ENCODE assay signal across 26 mouse cellular contexts in the genomic region with DNA sequence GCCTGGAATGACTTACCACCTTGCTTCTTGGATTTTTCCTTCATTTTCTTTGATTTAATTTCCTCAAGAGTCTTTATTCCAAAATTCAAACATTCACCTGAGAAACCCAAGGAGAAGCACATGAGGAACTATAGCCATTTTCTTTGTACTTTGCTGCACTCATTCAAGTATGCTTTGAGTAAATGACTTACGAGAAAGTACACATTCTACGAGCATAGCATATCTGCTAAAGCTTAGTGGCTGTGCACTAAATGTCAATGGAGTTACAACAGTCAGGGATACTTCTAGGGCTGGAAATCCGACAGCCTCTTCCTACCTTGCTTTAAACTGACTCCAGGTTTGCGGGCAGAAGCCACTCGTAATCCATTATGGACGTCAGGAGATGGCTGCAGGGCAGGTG. TPM values are rescaled to one million over a fixed set of nuclear protein-coding genes. Genes with fewer than 3 reads are reported as not detected.
A peak's percentile ranks its signal among the peaks of the same experiment; 100 is the strongest.
DNase-seq lines count a peak whose midpoint lies in the region; ATAC-seq lines count a peak whose summit lies in the region.
"Had no signal": no experiment of that assay in that cellular context is flagged by ENCODE, and none has a peak within 500 bp of the region (broad histone marks: within the 10 kb centered on the region; RNA-seq: fewer than 3 reads in every experiment).

No protein-coding gene starts in this region.

- DNase-seq in heart, adult 11 months, result peak; percentile 16
- no peak for DNase-seq in heart, postnatal 10 days
- DNase-seq in lung, postnatal 4 days, result no peak
- peak; percentile 77 for DNase-seq in midbrain, embryonic 11.5 days (ENCODE audit: low spot score, missing footprints)
- DNase-seq in midbrain, embryonic 14.5 days, result no peak
- DNase-seq: adrenal gland, adult 8-10 months; adrenal gland, postnatal 14 days; adrenal gland, postnatal 36 days; B cell, adult 2 months; cerebellum, adult 11-12 months; cerebellum, adult 2 months; cerebellum, adult 9-10 months; cerebellum, postnatal 10 days; cerebellum, postnatal 25 days had no signal

- 63% methylated on average over 6 of the region's 6 CpGs for WGBS in lung, embryonic 16.5 days
- WGBS in midbrain, embryonic 11.5 days, result 94% methylated on average over 6 of the region's 6 CpGs
- WGBS in midbrain, embryonic 14.5 days, result 92% methylated on average over 6 of the region's 6 CpGs

- intact Hi-C loops in heart, postnatal 10 days (cut with DNase I), result no loop called here

- peaks cover 2% of the 10 kb centered on the region; the same call in 1 of the 2 replicates for H3K4me1 ChIP-seq in lung, embryonic 16.5 days (replicated peaks; ENCODE audit: control insufficient read depth, insufficient read depth, low read length)
- no peaks in the 10 kb centered on the region for H3K4me1 ChIP-seq in midbrain, embryonic 11.5 days (ENCODE audit: control insufficient read depth, insufficient read depth, low read length)
- H3K4me1 ChIP-seq in midbrain, embryonic 14.5 days (ENCODE audit: control insufficient read depth, insufficient read depth, low read length), result no peaks in the 10 kb centered on the region
- H3K4me1 ChIP-seq: embryonic facial prominence, embryonic 10.5 days; embryonic facial prominence, embryonic 12.5 days; forebrain, embryonic 13.5 days; forebrain, embryonic 15.5 days had no signal

- no peak overlapping the region for H3K4me2 ChIP-seq in lung, embryonic 16.5 days (ENCODE audit: low read depth, low read length)
- H3K4me2 ChIP-seq in midbrain, embryonic 11.5 days, result no peak overlapping the region
- H3K4me2 ChIP-seq in midbrain, embryonic 14.5 days (ENCODE audit: low read length), result no peak overlapping the region
- H3K4me2 ChIP-seq: embryonic facial prominence, embryonic 12.5 days; forebrain, embryonic 13.5 days; forebrain, embryonic 15.5 days had no signal

- H3K9ac ChIP-seq in lung, embryonic 16.5 days (ENCODE audit: low read length), result no peak overlapping the region
- no peak overlapping the region for H3K9ac ChIP-seq in midbrain, embryonic 11.5 days (ENCODE audit: low read length)
- H3K9ac ChIP-seq in midbrain, embryonic 14.5 days (replicated peaks; ENCODE audit: low read length), result no peak overlapping the region
- H3K9ac ChIP-seq: embryonic facial prominence, embryonic 12.5 days; forebrain, embryonic 13.5 days; forebrain, embryonic 15.5 days had no signal

- no peaks in the 10 kb centered on the region for H3K27me3 ChIP-seq in lung, embryonic 16.5 days (ENCODE audit: control insufficient read depth, insufficient read depth, low read depth, low read length)
- no peaks in the 10 kb centered on the region for H3K27me3 ChIP-seq in midbrain, embryonic 11.5 days (ENCODE audit: control insufficient read depth, insufficient read depth, low read length)
- no peaks in the 10 kb centered on the region for H3K27me3 ChIP-seq in midbrain, embryonic 14.5 days (ENCODE audit: control insufficient read depth, insufficient read depth, low read length)
- H3K27me3 ChIP-seq: CH12.LX; embryonic facial prominence, embryonic 12.5 days; forebrain, embryonic 13.5 days; forebrain, embryonic 15.5 days; Patski had no signal

- no peaks in the 10 kb centered on the region for H3K9me3 ChIP-seq in lung, embryonic 16.5 days (ENCODE audit: control insufficient read depth, low read length)
- no peaks in the 10 kb centered on the region for H3K9me3 ChIP-seq in midbrain, embryonic 11.5 days (ENCODE audit: control insufficient read depth, low read length)
- H3K9me3 ChIP-seq in midbrain, embryonic 14.5 days (ENCODE audit: control insufficient read depth, low read length), result no peaks in the 10 kb centered on the region
- H3K9me3 ChIP-seq: embryonic facial prominence, embryonic 10.5 days; embryonic facial prominence, embryonic 12.5 days; forebrain, embryonic 13.5 days; forebrain, embryonic 15.5 days; G1E had no signal

- peaks cover 62% of the 10 kb centered on the region for H3K36me3 ChIP-seq in lung, embryonic 16.5 days (ENCODE audit: control insufficient read depth, insufficient read depth, low read length)
- H3K36me3 ChIP-seq in midbrain, embryonic 11.5 days (ENCODE audit: control insufficient read depth, insufficient read depth, low read length), result peaks cover 27% of the 10 kb centered on the region
- H3K36me3 ChIP-seq in midbrain, embryonic 14.5 days (ENCODE audit: control insufficient read depth, insufficient read depth, low read length), result peaks cover 94% of the 10 kb centered on the region

- H3K27ac ChIP-seq in lung, embryonic 16.5 days (ENCODE audit: low read length), result 0 out of 2 replicates have a peak overlapping the region, but pooled peaks have one; percentile 36
- no peak overlapping the region for H3K27ac ChIP-seq in midbrain, embryonic 11.5 days (ENCODE audit: low read depth, low read length)
- no peak overlapping the region for H3K27ac ChIP-seq in midbrain, embryonic 14.5 days (replicated peaks; ENCODE audit: low read depth, low read length)
- H3K27ac ChIP-seq: embryonic facial prominence, embryonic 10.5 days; embryonic facial prominence, embryonic 12.5 days; forebrain, embryonic 13.5 days; forebrain, embryonic 15.5 days had no signal

- ATAC-seq in lung, embryonic 16.5 days (ENCODE audit: low read depth), result peak; percentile 36; the same call in 1 of the 2 replicates
- ATAC-seq in midbrain, embryonic 11.5 days (ENCODE audit: low FRiP score), result no peak
- no peak for ATAC-seq in midbrain, embryonic 14.5 days (ENCODE audit: low FRiP score, low TSS enrichment)
- ATAC-seq: activated CD4-positive, CD25-positive, alpha-beta regulatory T cell, adult 4 months; CD4-positive, CD25-positive, alpha-beta regulatory T cell, adult 4 months; forebrain, embryonic 13.5 days; forebrain, embryonic 15.5 days; Patski had no signal

- no peak overlapping the region for H3K4me3 ChIP-seq in lung, embryonic 16.5 days (ENCODE audit: low read length)
- no peak overlapping the region for H3K4me3 ChIP-seq in midbrain, embryonic 11.5 days (ENCODE audit: low read depth, low read length)
- no peak overlapping the region for H3K4me3 ChIP-seq in midbrain, embryonic 14.5 days (replicated peaks; ENCODE audit: low read depth, low read length)
- H3K4me3 ChIP-seq: embryonic facial prominence, embryonic 10.5 days; embryonic facial prominence, embryonic 12.5 days; forebrain, embryonic 13.5 days; forebrain, embryonic 15.5 days had no signal

RNA-seq across cellular contexts. Expression of a gene that starts 22.2 kb away (rescaled TPM):
- total RNA-seq in heart, postnatal 10 days (2021), result 10 to 100 TPM; 11.0 to 11.5 TPM
- polyA plus RNA-seq in lung, embryonic 16.5 days (2015; fragmentation: Nextera tagmentation; extraction: Ambion mirVana), result not detected in 2 replicates
- not detected in 2 replicates for polyA plus RNA-seq in midbrain, embryonic 11.5 days (2014; fragmentation: Nextera tagmentation; extraction: Ambion mirVana)
- polyA plus RNA-seq in midbrain, embryonic 14.5 days (2014; fragmentation: Nextera tagmentation; extraction: Ambion mirVana), result 0.61 TPM in 1 of 2 replicates, not detected in the other
- polyA plus RNA-seq: activated CD4-positive, CD25-positive, alpha-beta regulatory T cell, adult 4 months; CD4-positive, CD25-positive, alpha-beta regulatory T cell, adult 4 months; embryonic facial prominence, embryonic 10.5 days; embryonic facial prominence, embryonic 12.5 days; embryonic facial prominence, embryonic 14.5 days; forebrain, embryonic 11.5 days; forebrain, embryonic 13.5 days; forebrain, embryonic 15.5 days; G1E had no signal

RNA-seq across cellular contexts. Expression of a gene that starts 22.6 kb away (rescaled TPM):
- total RNA-seq in heart, postnatal 10 days (2021), result 10 to 100 TPM; 31.8 to 34.6 TPM
- 5.4 TPM in 2 replicates for polyA plus RNA-seq in lung, embryonic 16.5 days (2015; fragmentation: Nextera tagmentation; extraction: Ambion mirVana)
- polyA plus RNA-seq in midbrain, embryonic 11.5 days (2014; fragmentation: Nextera tagmentation; extraction: Ambion mirVana), result 5.3 and 6.3 TPM in 2 replicates
- polyA plus RNA-seq in midbrain, embryonic 14.5 days (2014; fragmentation: Nextera tagmentation; extraction: Ambion mirVana), result 5.2 and 6.3 TPM in 2 replicates

RNA-seq across cellular contexts. Expression of a gene that starts 28.4 kb away (rescaled TPM):
- total RNA-seq in heart, postnatal 10 days (2021), result 100 to 1,000 TPM; 101 to 123 TPM
- polyA plus RNA-seq in lung, embryonic 16.5 days (2015; fragmentation: Nextera tagmentation; extraction: Ambion mirVana), result 606 and 647 TPM in 2 replicates
- 778 and 875 TPM in 2 replicates for polyA plus RNA-seq in midbrain, embryonic 11.5 days (2014; fragmentation: Nextera tagmentation; extraction: Ambion mirVana)
- 540 and 556 TPM in 2 replicates for polyA plus RNA-seq in midbrain, embryonic 14.5 days (2014; fragmentation: Nextera tagmentation; extraction: Ambion mirVana)

RNA-seq across cellular contexts. Expression of a gene that starts 51.4 kb away (rescaled TPM):
- under 1 TPM; 0.17 to 0.36 TPM for total RNA-seq in heart, postnatal 10 days (2021)
- 0.26 and 0.44 TPM in 2 replicates for polyA plus RNA-seq in lung, embryonic 16.5 days (2015; fragmentation: Nextera tagmentation; extraction: Ambion mirVana)
- 0.19 and 0.20 TPM in 2 replicates for polyA plus RNA-seq in midbrain, embryonic 11.5 days (2014; fragmentation: Nextera tagmentation; extraction: Ambion mirVana)
- polyA plus RNA-seq in midbrain, embryonic 14.5 days (2014; fragmentation: Nextera tagmentation; extraction: Ambion mirVana), result not detected in 2 replicates
- polyA plus RNA-seq: forebrain, embryonic 13.5 days; forebrain, embryonic 15.5 days; G1E had no signal

Comparison
In these comparisons a context has a peak if more than half of its experiments do, and no peak if none do; other contexts are left out.
1. DNase-seq: peak in heart, adult 11 months (single experiment) and midbrain, embryonic 11.5 days (single experiment); none in heart, postnatal 10 days (0 of 2), lung, postnatal 4 days (0 of 2) and midbrain, embryonic 14.5 days (single experiment).